Mouse (Mus musculus) CH12.LX (cell line): Measurements from ENCODE around the gene Agpat2. TPM values are rescaled to one million over a fixed set of nuclear protein-coding genes. Genes with fewer than 3 reads are reported as not detected.

Source experiments
- DNase-seq: peaks from one replicate; pipeline ENCODE4 v3.0.0-alpha.2; 2013; ENCODE audit errors: extremely low read depth
- H3K27ac ChIP-seq: 2 replicates; pipeline ENCODE4 v1.5.1; 2012; ENCODE audit warnings: low read depth, mild to moderate bottlenecking, control low read depth, moderate library complexity; ENCODE audit not compliant: insufficient read depth
- H3K27me3 ChIP-seq: replicated peaks from 2 replicates; pipeline ENCODE3; 2012; ENCODE audit warnings: inconsistent platforms
- H3K36me3 ChIP-seq, 2 experiments: replicated peaks in 1 of 2; 2 replicates each; pipeline versions ENCODE3 to v1.6.1; 2012; ENCODE audit warnings: inconsistent platforms in 1 of 2, low read length in 1 of 2, mild to moderate bottlenecking in 1 of 2, mixed read lengths in 1 of 2, moderate library complexity in 1 of 2; ENCODE audit not compliant: control insufficient read depth in 1 of 2, insufficient read depth in 1 of 2
- H3K4me1 ChIP-seq, 2 experiments: 2 replicates each; pipeline ENCODE4 v1.6.1; 2012; ENCODE audit warnings: inconsistent platforms in 1 of 2, moderate library complexity in 1 of 2; ENCODE audit not compliant: insufficient read depth in 2 of 2, control insufficient read depth in 1 of 2
- H3K4me2 ChIP-seq: 2 replicates; pipeline ENCODE4 v1.6.1; 2012; ENCODE audit warnings: low read depth, mild to moderate bottlenecking, control low read depth; ENCODE audit not compliant: poor library complexity, insufficient read depth, severe bottlenecking
- H3K4me3 ChIP-seq, 3 experiments: fragments of 150-350 bp in 1 of 3; sonication (generic) in 1 of 3; replicated peaks in 1 of 3; 2 replicates each; pipeline versions ENCODE3 to v1.5.1; 2011 to 2012; ENCODE audit warnings: low read depth in 2 of 3, low read length in 2 of 3, mild to moderate bottlenecking in 2 of 3, moderate library complexity in 2 of 3, control low read depth in 1 of 3, improper control_type of control experiment in 1 of 3, inconsistent platforms in 1 of 3, mixed read lengths in 1 of 3; ENCODE audit not compliant: poor library complexity in 1 of 3
- H3K79me2 ChIP-seq: replicated peaks from 2 replicates; pipeline ENCODE4 v1.6.1; 2012; ENCODE audit warnings: mild to moderate bottlenecking, moderate library complexity; ENCODE audit not compliant: control insufficient read depth, poor library complexity, insufficient read depth, severe bottlenecking; ENCODE audit errors: extremely low read depth
- H3K9ac ChIP-seq: 2 replicates; pipeline ENCODE4 v1.6.1; 2012; ENCODE audit warnings: low read depth, mild to moderate bottlenecking, control low read depth, moderate library complexity; ENCODE audit not compliant: insufficient read depth
- H3K9me3 ChIP-seq: replicated peaks from 2 replicates; pipeline ENCODE3; 2012; ENCODE audit warnings: low read length, inconsistent platforms, mixed read lengths
- BHLHE40 ChIP-seq: IDR thresholded peaks from 2 replicates; pipeline ENCODE4 v1.6.1; 2011; ENCODE audit warnings: mild to moderate bottlenecking, low read depth, low read length, improper control_type of control experiment
- CTCF ChIP-seq, 2 experiments: IDR thresholded peaks in 1 of 2; conservative IDR thresholded peaks in 1 of 2; 2 replicates each; pipeline ENCODE4 v1.5.1; 2011 to 2012; ENCODE audit warnings: low read depth in 2 of 2, low read length in 2 of 2, improper control_type of control experiment in 1 of 2, inconsistent platforms in 1 of 2, mild to moderate bottlenecking in 1 of 2, moderate library complexity in 1 of 2
- GABPA ChIP-seq: IDR thresholded peaks from 2 replicates; pipeline ENCODE4 v1.6.1; 2012; ENCODE audit warnings: low read depth, low read length, improper control_type of control experiment, inconsistent platforms; ENCODE audit not compliant: insufficient replicate concordance
- HCFC1 ChIP-seq: IDR thresholded peaks from 2 replicates; pipeline ENCODE4 v1.6.1; 2012; ENCODE audit warnings: low read depth, mild to moderate bottlenecking, inconsistent platforms, low read length, improper control_type of control experiment
- MAFK ChIP-seq: IDR thresholded peaks from 2 replicates; pipeline ENCODE4 v1.6.1; 2011; ENCODE audit warnings: low read length, improper control_type of control experiment; ENCODE audit not compliant: insufficient replicate concordance
- MAX ChIP-seq: IDR thresholded peaks from 2 replicates; pipeline ENCODE4 v1.6.1; 2011; ENCODE audit warnings: low read length, improper control_type of control experiment
- MAZ ChIP-seq: IDR thresholded peaks from 2 replicates; pipeline ENCODE4 v1.6.1; 2012; ENCODE audit warnings: low read depth, mild to moderate bottlenecking, inconsistent platforms, low read length, improper control_type of control experiment, moderate library complexity
- MEF2A ChIP-seq: IDR thresholded peaks from 2 replicates; pipeline ENCODE4 v1.6.1; 2014; ENCODE audit warnings: low read depth, mild to moderate bottlenecking, inconsistent platforms, low read length, improper control_type of control experiment, borderline replicate concordance
- MYC ChIP-seq: IDR thresholded peaks from 2 replicates; pipeline ENCODE4 v1.6.1; 2011; ENCODE audit warnings: low read depth, mild to moderate bottlenecking, improper control_type of control experiment, low read length
- NELFE ChIP-seq: IDR thresholded peaks from 2 replicates; pipeline ENCODE4 v1.6.1; 2011; ENCODE audit warnings: low read depth, low read length, improper control_type of control experiment
- NRF1 ChIP-seq: IDR thresholded peaks from 2 replicates; pipeline ENCODE4 v1.6.1; 2014; ENCODE audit warnings: low read depth, mild to moderate bottlenecking, inconsistent platforms, low read length, improper control_type of control experiment, moderate library complexity
- PAX5 ChIP-seq: IDR thresholded peaks from 2 replicates; pipeline ENCODE4 v1.6.1; 2012; ENCODE audit warnings: low read length, inconsistent platforms, mixed read lengths
- POLR2A ChIP-seq: IDR thresholded peaks from 2 replicates; pipeline ENCODE4 v1.6.1; 2011; ENCODE audit warnings: low read depth, mild to moderate bottlenecking, improper control_type of control experiment, low read length
- POLR2AphosphoS2 ChIP-seq: IDR thresholded peaks from 2 replicates; pipeline ENCODE4 v1.6.1; 2011; ENCODE audit warnings: low read depth, low read length, improper control_type of control experiment
- RAD21 ChIP-seq: IDR thresholded peaks from 2 replicates; pipeline ENCODE4 v1.6.1; 2011; ENCODE audit warnings: low read depth, mild to moderate bottlenecking, low read length, improper control_type of control experiment, moderate library complexity
- RCOR1 ChIP-seq: conservative IDR thresholded peaks from 2 replicates; pipeline ENCODE4 v1.6.1; 2012; ENCODE audit warnings: low read depth, mild to moderate bottlenecking, inconsistent platforms, low read length, improper control_type of control experiment
- TCF12 ChIP-seq: IDR thresholded peaks from 2 replicates; pipeline ENCODE4 v1.6.1; 2014; ENCODE audit warnings: low read depth, mild to moderate bottlenecking, inconsistent platforms, low read length, improper control_type of control experiment
- UBTF ChIP-seq: IDR thresholded peaks from 2 replicates; pipeline ENCODE4 v1.6.1; 2012; ENCODE audit warnings: low read depth, mild to moderate bottlenecking, inconsistent platforms, low read length, improper control_type of control experiment, moderate library complexity
- ZC3H11A ChIP-seq: IDR thresholded peaks from 2 replicates; pipeline ENCODE4 v1.6.1; 2012; ENCODE audit warnings: low read depth, mild to moderate bottlenecking, inconsistent platforms, low read length, improper control_type of control experiment
- ZNF384 ChIP-seq: IDR thresholded peaks from 2 replicates; pipeline ENCODE4 v1.6.1; 2012; ENCODE audit warnings: low read depth, low read length, improper control_type of control experiment, inconsistent platforms
- dilution Hi-C: fragments of 300-500 bp; cut with MboI; formaldehyde crosslinking; loops from 2 replicates; pipeline ENCODE4 v1.14.3; 2020; ENCODE audit warnings: low sequenced_read_pairs; ENCODE audit not compliant: extremely low pct_unique_long_range_greater_than_20kb, extremely low pct_ligation_motif_present
- in situ Hi-C: fragments of 300-500 bp; cut with MboI; formaldehyde crosslinking; loops from 3 replicates; pipeline ENCODE4 v1.14.3; 2019; ENCODE audit warnings: low sequenced_read_pairs, low pct_ligation_motif_present, low pct_unique_long_range_greater_than_20kb, mixed read lengths
- polyA plus RNA-seq: library from polyadenylated mRNA; unstranded; fragments of >175 nt; gene quantifications from 2 replicates; pipeline ENCODE4 v1.2.1, GENCODE M21; 2012; ENCODE audit warnings: low read depth; ENCODE audit not compliant: insufficient read length
- total RNA-seq, 2 experiments: library from RNA; depleted of rRNA; stranded (reverse); fragments of 300-350 nt in 1 of 2; fragments of >200 nt in 1 of 2; gene quantifications; 2 replicates each; pipeline ENCODE4 v1.2.3; 2012 to 2014

The Agpat2 gene
- total and polyA plus RNA-seq, 3 experiments = 8.6 to 14.2 (median 9.5) TPM

DNA sequence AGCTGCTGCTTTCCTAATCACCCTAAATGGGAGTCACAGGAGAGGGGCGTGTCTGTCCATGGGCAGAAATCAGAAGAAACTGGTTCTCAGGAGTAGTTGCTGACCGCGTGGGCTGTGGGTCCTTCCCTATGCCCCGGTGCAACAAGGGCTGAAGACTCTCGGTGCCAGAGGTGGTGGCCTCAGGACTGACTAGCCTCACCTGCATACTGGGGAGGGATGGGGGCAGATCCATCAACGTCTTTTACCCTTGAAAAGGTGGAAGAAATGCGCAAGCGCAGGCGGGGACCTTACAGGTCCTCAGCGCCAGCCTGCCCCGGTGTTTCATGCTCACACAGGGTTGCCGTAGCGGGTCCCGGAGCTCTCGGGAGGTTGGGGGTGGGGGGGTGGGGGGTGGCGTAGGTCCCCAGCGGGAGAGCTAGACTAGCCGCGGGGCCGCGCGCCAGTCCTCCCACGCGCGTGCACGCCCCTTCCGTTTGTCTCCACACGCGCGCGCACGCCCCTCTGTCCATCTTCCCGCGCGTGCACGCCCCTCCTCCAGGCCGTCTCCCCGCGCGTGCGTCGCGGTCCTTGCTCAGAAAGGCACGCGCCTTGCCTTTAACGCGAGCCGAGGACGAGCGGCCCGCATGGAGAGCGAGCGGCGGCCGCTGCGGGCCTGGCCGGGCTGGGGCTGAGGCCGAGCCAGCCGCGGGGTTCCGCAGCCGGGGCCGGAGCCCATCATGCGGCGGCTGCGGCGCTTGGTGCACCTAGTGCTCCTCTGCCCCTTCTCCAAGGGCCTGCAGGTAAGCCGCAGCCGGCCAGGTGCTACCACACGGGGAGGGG is 23.9 kb upstream of the Agpat2 start, which contains the start of gene Fam69b:
Gene Fam69b, plus strand, starts transcription at position 537 of the 819 bp plus-strand sequence.
- in situ Hi-C loops = no loop called here
- dilution Hi-C loops = no loop called here
- H3K79me2 ChIP-seq = no peaks in the 10 kb centered on the region
- peaks cover 3 to 8% of the 10 kb centered on the region in 2 experiments for H3K4me1 ChIP-seq
- no peak within 1 kb of the TSS for H3K9ac ChIP-seq
- H3K9me3 ChIP-seq = no peaks in the 10 kb centered on the region
- no peaks in the 10 kb centered on the region for H3K36me3 ChIP-seq
- no peak within 1 kb of the TSS for H3K27ac ChIP-seq
- TF ChIP-seq NRF1 (peak; percentile 64), ZC3H11A (no peak)
- peak within 1 kb of the TSS in 1 of 3 experiments; percentile 48 for H3K4me3 ChIP-seq
- DNase-seq = no peak
- peaks cover 23% of the 10 kb centered on the region for H3K27me3 ChIP-seq
- H3K4me2 ChIP-seq = peak within 1 kb of the TSS; percentile 33

DNA sequence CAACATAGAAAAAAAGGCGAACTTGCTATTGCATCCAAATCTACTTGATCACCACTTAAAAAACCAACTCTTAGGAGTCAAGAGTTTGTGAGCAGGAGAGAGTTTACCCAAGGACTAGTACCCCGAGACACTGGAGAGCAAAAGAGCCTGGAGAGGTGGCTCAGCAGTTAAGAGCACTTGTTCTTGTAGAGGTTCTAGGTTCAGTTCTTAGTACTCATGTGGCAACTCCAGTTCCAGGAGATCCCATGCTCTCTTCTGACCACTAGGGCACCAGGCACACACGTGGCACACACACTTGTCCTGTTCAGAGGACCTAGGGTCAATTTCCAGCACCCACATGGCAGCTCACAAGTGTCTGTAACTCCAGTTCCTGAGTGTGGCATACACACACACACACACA is 21.9 kb upstream of the Agpat2 start:
- TF ChIP-seq MAZ (no peak), MYC (peak; percentile 71), BHLHE40 (0 out of 2 replicates have a peak, but pooled peaks have one; percentile 23), GABPA (no peak), MAX (peak; percentile 71)
- Histone ChIP-seq H3K9me3 (no peaks in the 10 kb centered on the region), H3K4me1 (peaks cover 3 to 7% of the 10 kb centered on the region in 2 experiments), H3K79me2 (no peaks in the 10 kb centered on the region), H3K4me3 (no peak overlapping the region), H3K36me3 (no peaks in the 10 kb centered on the region), H3K27me3 (peaks cover 28% of the 10 kb centered on the region), H3K9ac (no peak overlapping the region), H3K4me2 (no peak overlapping the region), H3K27ac (no peak overlapping the region)
- dilution Hi-C loops (no loop called here), in situ Hi-C loops (no loop called here)
- DNase-seq = no peak

DNA sequence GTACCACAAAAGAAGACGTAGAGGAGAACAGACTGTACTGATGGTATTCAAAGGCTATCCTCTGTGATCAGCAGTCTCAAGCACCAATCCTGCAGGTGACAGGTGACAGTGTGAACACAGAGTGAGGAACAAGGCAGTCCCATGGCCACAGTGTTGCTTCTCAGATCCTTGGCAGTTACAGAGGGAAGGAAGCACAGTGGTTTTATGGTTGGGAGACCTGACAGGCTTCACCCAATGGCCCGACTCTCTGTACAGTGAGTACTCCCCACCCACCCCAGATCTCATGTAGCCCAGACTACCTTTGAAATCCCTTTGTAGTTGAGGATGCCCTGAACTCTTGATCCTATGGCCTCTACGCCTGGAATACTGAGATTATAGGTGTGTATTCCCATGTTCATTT is 21.2 kb upstream of the Agpat2 start:
- TF ChIP-seq RCOR1 = no peak
- TF ChIP-seq HCFC1 = no peak
- no peak for TF ChIP-seq TCF12
- no peak for TF ChIP-seq NELFE
- TF ChIP-seq POLR2AphosphoS2 = no peak
- TF ChIP-seq MEF2A = no peak
- no peak for TF ChIP-seq ZNF384
- no peak for TF ChIP-seq CTCF (conservative IDR thresholded peaks at IDR 0.05 in 1 of 2, IDR thresholded peaks at IDR 0.05 in 1 of 2; ENCODE audit: low read depth in 2 of 2, low read length in 2 of 2)
- TF ChIP-seq UBTF = no peak
- TF ChIP-seq PAX5 = no peak
- TF ChIP-seq RAD21 = no peak
- TF ChIP-seq MAFK = no peak
- TF ChIP-seq GABPA = no peak
- TF ChIP-seq POLR2A = no peak
- no peak for DNase-seq
- no peaks in the 10 kb centered on the region for H3K9me3 ChIP-seq
- dilution Hi-C loops = no loop called here
- peaks cover 28% of the 10 kb centered on the region for H3K27me3 ChIP-seq
- no peak overlapping the region for H3K27ac ChIP-seq
- H3K79me2 ChIP-seq = no peaks in the 10 kb centered on the region
- peaks cover 0 to under 1% of the 10 kb centered on the region in 2 experiments; a peak in 1 of 4 replicates for H3K4me1 ChIP-seq
- no peak overlapping the region for H3K9ac ChIP-seq
- in situ Hi-C loops = no loop called here
- no peak overlapping the region for H3K4me2 ChIP-seq
- H3K36me3 ChIP-seq = no peaks in the 10 kb centered on the region
- no peak overlapping the region for H3K4me3 ChIP-seq
